In the genomic region with DNA sequence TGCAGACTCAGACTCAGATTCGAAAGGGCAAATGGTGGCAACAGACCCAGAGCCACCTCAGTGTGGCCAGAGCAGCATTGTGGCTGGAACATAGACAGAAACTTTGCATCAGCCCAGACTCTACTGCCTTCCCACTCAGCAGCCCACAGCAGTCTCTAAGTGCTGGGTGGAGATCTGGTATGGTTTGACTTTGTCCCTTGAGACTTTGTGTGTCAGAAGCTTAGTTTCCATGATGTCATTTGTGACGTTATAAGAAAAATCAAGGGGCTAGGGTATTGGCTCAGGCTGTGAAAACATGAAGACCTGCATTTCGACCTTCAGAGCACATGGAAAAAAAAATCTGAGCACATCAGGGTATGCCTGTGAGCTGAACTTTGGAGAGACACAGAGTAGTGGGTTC, we compare ENCODE assay signal across 22 mouse cellular contexts.
"Had no signal": no experiment of that assay in that cellular context is flagged by ENCODE, and none has a peak within 500 bp of the region (broad histone marks: within the 10 kb centered on the region; RNA-seq: fewer than 3 reads in every experiment).

No protein-coding gene starts in this region.

- H3K9me3 ChIP-seq: lung, embryonic 15.5 days; midbrain, embryonic 10.5 days; midbrain, embryonic 12.5 days; neural tube, embryonic 13.5 days; neural tube, embryonic 15.5 days had no signal

- DNase-seq: liver, postnatal 0 days; lung, adult 2 months; lung, postnatal 14 days; lung, postnatal 36 days; midbrain, embryonic 14.5 days; retina, postnatal 1 day; right cerebral cortex, adult 18-20 months; right cerebral cortex, postnatal 25 days; right cerebral cortex, postnatal 4 days; spleen, adult 18-20 months; thymus, adult 18-20 months; thymus, postnatal 25 days; thymus, postnatal 4 days had no signal

- H3K9ac ChIP-seq: liver, postnatal 0 days; lung, embryonic 15.5 days; midbrain, embryonic 12.5 days; neural tube, embryonic 13.5 days; neural tube, embryonic 15.5 days had no signal

- H3K27ac ChIP-seq: lung, embryonic 15.5 days; macrophage; midbrain, embryonic 10.5 days; midbrain, embryonic 12.5 days; neural tube, embryonic 13.5 days; neural tube, embryonic 15.5 days had no signal

- H3K36me3 ChIP-seq: lung, embryonic 15.5 days; midbrain, embryonic 10.5 days; midbrain, embryonic 12.5 days; neural tube, embryonic 13.5 days; neural tube, embryonic 15.5 days had no signal

- H3K4me1 ChIP-seq: lung, embryonic 15.5 days; midbrain, embryonic 10.5 days; midbrain, embryonic 12.5 days; neural tube, embryonic 13.5 days; neural tube, embryonic 15.5 days had no signal

- H3K27me3 ChIP-seq: lung, embryonic 15.5 days; midbrain, embryonic 12.5 days; neural tube, embryonic 13.5 days; neural tube, embryonic 15.5 days had no signal

- H3K4me3 ChIP-seq: lung, embryonic 15.5 days; midbrain, embryonic 10.5 days; midbrain, embryonic 12.5 days; myocyte; neural tube, embryonic 13.5 days; neural tube, embryonic 15.5 days had no signal

- H3K4me2 ChIP-seq: lung, embryonic 15.5 days; midbrain, embryonic 12.5 days; neural tube, embryonic 13.5 days; neural tube, embryonic 15.5 days had no signal

- ATAC-seq: liver, postnatal 0 days; lung, postnatal 0 days; midbrain, embryonic 16.5 days had no signal
